Mouse (Mus musculus) MEL (cell line): ENCODE measurements at regions not wholly inside any gene's neighbourhood (a gene's known extent, or its start where the extent isn't known, plus 50 kb on each side); places are given as distances from the start of the nearest gene placed in this dataset.

Experiments used
- DNase-seq: peaks from one replicate; pipeline ENCODE4 v3.0.0; 2011; ENCODE audit warnings: low read depth, low spot score
- H3K27ac ChIP-seq: 2 replicates; pipeline ENCODE4 v1.5.1; 2012; ENCODE audit warnings: low read depth, mild to moderate bottlenecking, control low read depth, low read length, moderate library complexity; ENCODE audit not compliant: control insufficient read depth
- H3K27me3 ChIP-seq, 2 experiments: fragments of 150-350 bp in 1 of 2; sonication (generic) in 1 of 2; 2 replicates each; pipeline ENCODE4 v1.6.1; 2012; ENCODE audit warnings: low read length in 2 of 2, mild to moderate bottlenecking in 2 of 2, improper control_type of control experiment in 1 of 2, moderate library complexity in 1 of 2; ENCODE audit not compliant: insufficient read depth in 2 of 2, control insufficient read depth in 1 of 2
- H3K36me3 ChIP-seq, 2 experiments: 2 replicates each; pipeline ENCODE4 v1.6.1; 2012 to 2014; ENCODE audit warnings: low read length in 2 of 2, improper control_type of control experiment in 1 of 2, inconsistent platforms in 1 of 2, mild to moderate bottlenecking in 1 of 2; ENCODE audit not compliant: insufficient read depth in 2 of 2, control insufficient read depth in 1 of 2
- H3K4me1 ChIP-seq, 2 experiments: fragments of 150-350 bp in 1 of 2; sonication (generic) in 1 of 2; 2 replicates each; pipeline ENCODE4 v1.6.1; 2012; ENCODE audit warnings: low read length in 2 of 2, improper control_type of control experiment in 1 of 2, mild to moderate bottlenecking in 1 of 2; ENCODE audit not compliant: insufficient read depth in 2 of 2, control insufficient read depth in 1 of 2
- H3K4me3 ChIP-seq, 2 experiments: fragments of 150-350 bp in 1 of 2; sonication (generic) in 1 of 2; 2 replicates each; pipeline ENCODE4 v1.5.1; 2012; ENCODE audit warnings: low read depth in 2 of 2, low read length in 2 of 2, mild to moderate bottlenecking in 2 of 2, moderate library complexity in 2 of 2, control low read depth in 1 of 2, improper control_type of control experiment in 1 of 2; ENCODE audit not compliant: control insufficient read depth in 1 of 2, insufficient read depth in 1 of 2
- H3K79me2 ChIP-seq: 2 replicates; pipeline ENCODE4 v1.6.1; 2012; ENCODE audit warnings: mild to moderate bottlenecking, low read length, moderate library complexity; ENCODE audit not compliant: control insufficient read depth, poor library complexity, insufficient read depth
- H3K9ac ChIP-seq: 2 replicates; pipeline ENCODE4 v1.6.1; 2012; ENCODE audit warnings: low read depth, mild to moderate bottlenecking, control low read depth, low read length, moderate library complexity; ENCODE audit not compliant: control insufficient read depth, poor library complexity, severe bottlenecking
- H3K9me3 ChIP-seq: fragments of 150-350 bp; sonication (generic); replicated peaks from 2 replicates; pipeline ENCODE4 v1.6.1; 2012; ENCODE audit warnings: mild to moderate bottlenecking, low read length, improper control_type of control experiment, moderate library complexity; ENCODE audit not compliant: insufficient read depth
- BHLHE40 ChIP-seq: IDR thresholded peaks from 2 replicates; pipeline ENCODE4 v1.6.1; 2012; ENCODE audit warnings: low read depth, mild to moderate bottlenecking, inconsistent platforms, low read length, improper control_type of control experiment, borderline replicate concordance
- CHD2 ChIP-seq: IDR thresholded peaks from 2 replicates; pipeline ENCODE4 v1.6.1; 2011; ENCODE audit warnings: low read length, improper control_type of control experiment
- CTCF ChIP-seq, 3 experiments: IDR thresholded peaks in 2 of 3; conservative IDR thresholded peaks in 1 of 3; 2 replicates each; pipeline ENCODE4 v1.5.1; 2011 to 2012; ENCODE audit warnings: low read length in 3 of 3, low read depth in 2 of 3, mild to moderate bottlenecking in 2 of 3, improper control_type of control experiment in 1 of 3, inconsistent platforms in 1 of 3, mixed read lengths in 1 of 3, moderate library complexity in 1 of 3; ENCODE audit not compliant: control insufficient read depth in 1 of 3, insufficient read depth in 1 of 3, poor library complexity in 1 of 3, severe bottlenecking in 1 of 3
- E2F4 ChIP-seq: IDR thresholded peaks from 2 replicates; pipeline ENCODE4 v1.6.1; 2011; ENCODE audit warnings: low read depth, low read length, improper control_type of control experiment, borderline replicate concordance
- HCFC1 ChIP-seq: IDR thresholded peaks from 2 replicates; pipeline ENCODE4 v1.6.1; 2012; ENCODE audit warnings: low read depth, mild to moderate bottlenecking, inconsistent platforms, low read length, improper control_type of control experiment, moderate library complexity
- KAT2A ChIP-seq: conservative IDR thresholded peaks from 2 replicates; pipeline ENCODE4 v1.6.1; 2012; ENCODE audit warnings: low read depth, low read length, improper control_type of control experiment, inconsistent platforms
- MAFK ChIP-seq: IDR thresholded peaks from 2 replicates; pipeline ENCODE4 v1.6.1; 2011; ENCODE audit warnings: low read depth, mild to moderate bottlenecking, low read length, improper control_type of control experiment, borderline replicate concordance
- MAX ChIP-seq: IDR thresholded peaks from 2 replicates; pipeline ENCODE4 v1.6.1; 2011; ENCODE audit warnings: low read length, improper control_type of control experiment
- MEF2A ChIP-seq: IDR thresholded peaks from 2 replicates; pipeline ENCODE4 v1.6.1; 2014; ENCODE audit warnings: low read depth, mild to moderate bottlenecking, inconsistent platforms, low read length, improper control_type of control experiment; ENCODE audit not compliant: poor library complexity, insufficient replicate concordance, severe bottlenecking; ENCODE audit errors: extremely low read depth
- MXI1 ChIP-seq: IDR thresholded peaks from 2 replicates; pipeline ENCODE4 v1.6.1; 2011; ENCODE audit warnings: mild to moderate bottlenecking, low read depth, low read length, improper control_type of control experiment
- NELFE ChIP-seq: IDR thresholded peaks from 2 replicates; pipeline ENCODE4 v1.6.1; 2011; ENCODE audit warnings: low read depth, low read length, improper control_type of control experiment
- POLR2A ChIP-seq, 2 experiments: IDR thresholded peaks; 2 replicates each; pipeline ENCODE4 v1.6.1; 2011 to 2012; ENCODE audit warnings: low read length in 2 of 2, mild to moderate bottlenecking in 2 of 2, control low read depth in 1 of 2, improper control_type of control experiment in 1 of 2, low read depth in 1 of 2, moderate library complexity in 1 of 2; ENCODE audit not compliant: control insufficient read depth in 1 of 2, insufficient read depth in 1 of 2, poor library complexity in 1 of 2
- POLR2AphosphoS5 ChIP-seq: IDR thresholded peaks from 2 replicates; pipeline ENCODE4 v1.6.1; 2012; ENCODE audit warnings: low read depth, borderline replicate concordance, mild to moderate bottlenecking, inconsistent platforms, low read length, moderate library complexity, mixed read lengths
- RAD21 ChIP-seq: IDR thresholded peaks from 2 replicates; pipeline ENCODE4 v1.6.1; 2011; ENCODE audit warnings: mild to moderate bottlenecking, low read depth, low read length, improper control_type of control experiment
- RCOR1 ChIP-seq: IDR thresholded peaks from 2 replicates; pipeline ENCODE4 v1.6.1; 2012; ENCODE audit warnings: low read depth, mild to moderate bottlenecking, inconsistent platforms, low read length, improper control_type of control experiment
- SIN3A ChIP-seq: IDR thresholded peaks from 2 replicates; pipeline ENCODE4 v1.6.1; 2012; ENCODE audit warnings: low read length, improper control_type of control experiment, inconsistent platforms
- SMC3 ChIP-seq: IDR thresholded peaks from 2 replicates; pipeline ENCODE4 v1.6.1; 2011; ENCODE audit warnings: low read depth, low read length, improper control_type of control experiment
- TAL1 ChIP-seq: IDR thresholded peaks from 2 replicates; pipeline ENCODE4 v1.6.1; 2012; ENCODE audit warnings: mild to moderate bottlenecking, inconsistent platforms, low read length, moderate library complexity, mixed read lengths
- TBP ChIP-seq: IDR thresholded peaks from 2 replicates; pipeline ENCODE4 v1.8.0; 2011; ENCODE audit warnings: low read depth, low read length, improper control_type of control experiment
- UBTF ChIP-seq: IDR thresholded peaks from 2 replicates; pipeline ENCODE4 v1.6.1; 2012; ENCODE audit warnings: low read depth, mild to moderate bottlenecking, inconsistent platforms, low read length, improper control_type of control experiment, moderate library complexity, borderline replicate concordance; ENCODE audit not compliant: insufficient read depth
- USF1 ChIP-seq: IDR thresholded peaks from 2 replicates; pipeline ENCODE4 v1.6.1; 2014; ENCODE audit warnings: low read depth, mild to moderate bottlenecking, inconsistent platforms, low read length, improper control_type of control experiment, moderate library complexity
- USF2 ChIP-seq, 2 experiments: IDR thresholded peaks; 2 replicates each; pipeline ENCODE4 v1.6.1; 2011 to 2012; ENCODE audit warnings: improper control_type of control experiment in 2 of 2, low read length in 2 of 2, borderline replicate concordance in 1 of 2, inconsistent platforms in 1 of 2, low read depth in 1 of 2, mild to moderate bottlenecking in 1 of 2; ENCODE audit not compliant: insufficient read depth in 1 of 2
- ZC3H11A ChIP-seq: IDR thresholded peaks from 2 replicates; pipeline ENCODE4 v1.6.1; 2012; ENCODE audit warnings: low read depth, mild to moderate bottlenecking, inconsistent platforms, low read length, improper control_type of control experiment
- ZKSCAN1 ChIP-seq: IDR thresholded peaks from 2 replicates; pipeline ENCODE4 v1.6.1; 2012; ENCODE audit warnings: low read depth, mild to moderate bottlenecking, inconsistent platforms, low read length, improper control_type of control experiment, moderate library complexity
- ZMIZ1 ChIP-seq: IDR thresholded peaks from 2 replicates; pipeline ENCODE4 v1.6.1; 2012; ENCODE audit warnings: low read depth, mild to moderate bottlenecking, inconsistent platforms, low read length, improper control_type of control experiment, moderate library complexity
- ZNF384 ChIP-seq: IDR thresholded peaks from 2 replicates; pipeline ENCODE4 v1.6.1; 2012; ENCODE audit warnings: low read depth, mild to moderate bottlenecking, inconsistent platforms, low read length, improper control_type of control experiment

GRCm38 (mm10) chr8:65194656-65195055 is 65.3 kb upstream of the BC030870 start:
- TF ChIP-seq CHD2 (no peak), NELFE (no peak), KAT2A (no peak), MAX (no peak), MAFK (no peak), ZMIZ1 (no peak), POLR2AphosphoS5 (no peak), USF1 (no peak), RAD21 (no peak), MEF2A (no peak), RCOR1 (no peak), SMC3 (no peak), ZNF384 (no peak), TBP (no peak), TAL1 (no peak), BHLHE40 (no peak), CTCF (IDR thresholded peaks at IDR 0.05 in 2 of 3, conservative IDR thresholded peaks at IDR 0.05 in 1 of 3; ENCODE audit: control insufficient read depth in 1 of 3, insufficient read depth in 1 of 3, low read depth in 2 of 3, low read length in 3 of 3, poor library complexity in 1 of 3, severe bottlenecking in 1 of 3) (no peak), MXI1 (no peak)
- TF ChIP-seq, all 39 proteins: peak for 0

GRCm38 (mm10) chr8:65194231-65194630 is 64.9 kb upstream of the BC030870 start:
- H3K27me3 ChIP-seq = no peaks in the 10 kb centered on the region
- TF ChIP-seq HCFC1 (no peak), E2F4 (no peak), MAX (no peak), UBTF (no peak), CHD2 (no peak), ZKSCAN1 (no peak), ZC3H11A (no peak), ZNF384 (no peak), POLR2A (IDR thresholded peaks at IDR 0.05; ENCODE audit: control insufficient read depth in 1 of 2, insufficient read depth in 1 of 2, low read depth in 1 of 2, low read length in 2 of 2, poor library complexity in 1 of 2) (no peak), ZMIZ1 (no peak), CTCF (IDR thresholded peaks at IDR 0.05 in 2 of 3, conservative IDR thresholded peaks at IDR 0.05 in 1 of 3; ENCODE audit: control insufficient read depth in 1 of 3, insufficient read depth in 1 of 3, low read depth in 2 of 3, low read length in 3 of 3, poor library complexity in 1 of 3, severe bottlenecking in 1 of 3) (no peak), SIN3A (no peak), USF1 (no peak), KAT2A (no peak), USF2 (IDR thresholded peaks at IDR 0.05; ENCODE audit: borderline replicate concordance in 1 of 2, insufficient read depth in 1 of 2, low read depth in 1 of 2, low read length in 2 of 2) (no peak)
- no peak overlapping the region for H3K9ac ChIP-seq
- H3K36me3 ChIP-seq = no peaks in the 10 kb centered on the region
- H3K4me1 ChIP-seq = no peaks in the 10 kb centered on the region
- DNase-seq = no peak
- no peaks in the 10 kb centered on the region for H3K79me2 ChIP-seq
- no peaks in the 10 kb centered on the region for H3K9me3 ChIP-seq
- no peak overlapping the region for H3K4me3 ChIP-seq
- H3K27ac ChIP-seq = no peak overlapping the region

More at GRCm38 (mm10) chr8:65194656-65195055, 65.3 kb upstream of the BC030870 start:
- DNase-seq = no peak
- no peaks in the 10 kb centered on the region for H3K9me3 ChIP-seq
- no peaks in the 10 kb centered on the region for H3K27me3 ChIP-seq
- H3K27ac ChIP-seq = no peak overlapping the region
- no peak overlapping the region for H3K4me3 ChIP-seq
- no peaks in the 10 kb centered on the region for H3K79me2 ChIP-seq
- no peak overlapping the region for H3K9ac ChIP-seq
- no peaks in the 10 kb centered on the region for H3K4me1 ChIP-seq
- H3K36me3 ChIP-seq = no peaks in the 10 kb centered on the region
